Mouse (Mus musculus): Measurements from ENCODE around the gene Ly6g6f. TPM values are rescaled to one million over a fixed set of nuclear protein-coding genes. Genes with fewer than 3 reads are reported as not detected.
"Not testable (repeated sequence)": the region's sequence is repeated elsewhere in the genome, so short reads cannot be mapped to it uniquely, and the experiment has no call there.

Ly6g6f gene
- polyA plus RNA-seq, 1 experiment from 2014 or later, result 0.18 TPM

- H3K36me3 ChIP-seq, result peaks cover 36% of the 10 kb centered on the region
- not testable (repeated sequence) for H3K27me3 ChIP-seq; H3K9ac ChIP-seq; H3K9me3 ChIP-seq; ATAC-seq (ENCODE audit: insufficient number of reproducible peaks, insufficient read depth, low FRiP score, low TSS enrichment, low read depth); H3K27ac ChIP-seq; H3K4me3 ChIP-seq; H3K4me2 ChIP-seq
- peaks cover 40% of the 10 kb centered on the region for H3K4me1 ChIP-seq
- 95% methylated on average over 12 of the region's 12 CpGs for WGBS
These were observed 39.0 kb upstream of the Ly6g6f start for GRCm38 (mm10) chr17:35124261-35124896.

DNA sequence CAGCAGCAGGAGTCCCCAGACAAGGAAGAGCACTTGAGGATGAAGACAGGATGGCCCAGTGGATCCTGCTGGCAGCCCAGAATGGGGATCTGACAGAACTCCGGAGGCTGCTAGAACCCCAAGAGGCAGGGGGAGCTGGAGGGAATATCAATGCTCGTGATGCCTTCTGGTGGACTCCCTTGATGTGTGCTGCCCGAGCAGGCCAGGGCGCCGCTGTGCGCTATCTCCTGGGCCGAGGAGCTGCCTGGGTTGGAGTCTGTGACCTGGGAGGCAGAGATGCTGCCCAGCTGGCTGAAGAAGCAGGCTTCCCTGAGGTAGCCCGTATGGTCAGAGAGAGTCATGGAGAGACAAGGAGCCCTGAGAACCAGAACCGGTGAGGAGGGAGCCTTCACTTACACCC is 37.9 kb upstream of the Ly6g6f start:
- H3K4me1 ChIP-seq, result peaks cover 40% of the 10 kb centered on the region
- H3K9me3 ChIP-seq; H3K27me3 ChIP-seq; ATAC-seq (ENCODE audit: insufficient number of reproducible peaks, insufficient read depth, low FRiP score, low TSS enrichment, low read depth); H3K4me3 ChIP-seq; H3K4me2 ChIP-seq; H3K9ac ChIP-seq; H3K27ac ChIP-seq: not testable (repeated sequence)
- WGBS, result 90% methylated on average over 9 of the region's 9 CpGs
- peaks cover 37% of the 10 kb centered on the region for H3K36me3 ChIP-seq

DNA sequence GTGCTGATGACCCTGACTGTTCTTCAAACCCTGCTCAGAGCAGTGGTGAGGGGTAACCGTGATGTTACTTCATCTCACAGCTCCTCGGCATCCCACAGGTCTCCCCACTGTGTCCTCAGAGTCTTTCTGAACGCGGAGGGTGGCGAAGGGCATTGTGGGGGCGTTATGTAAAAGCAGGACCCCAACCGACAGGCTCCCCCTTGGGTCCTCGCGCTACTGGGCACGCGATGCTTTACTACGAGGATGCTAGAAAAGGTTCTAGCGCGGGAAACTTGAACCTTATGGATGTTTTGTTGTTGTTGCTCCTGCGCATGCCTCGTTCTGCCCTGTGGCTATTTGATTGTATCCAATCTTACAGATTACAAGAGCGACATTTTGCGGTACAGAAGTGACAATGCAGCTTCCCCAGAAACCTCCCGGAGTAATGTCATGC is 36.5 kb upstream of the Ly6g6f start, which contains the start of gene Csnk2b:
Gene Csnk2b (minus strand): TSS at position 183 of the 433 bp plus-strand sequence.
- H3K9me3 ChIP-seq, result no peaks in the 10 kb centered on the region
- peak within 1 kb of the TSS; percentile 94 for H3K4me2 ChIP-seq
- no peaks in the 10 kb centered on the region for H3K27me3 ChIP-seq
- peaks cover 31% of the 10 kb centered on the region for H3K4me1 ChIP-seq
- WGBS, result under 1% methylated on average over 19 of the region's 19 CpGs
- peak within 1 kb of the TSS; percentile 95 for H3K9ac ChIP-seq
- peak within 1 kb of the TSS; percentile 93 for H3K27ac ChIP-seq
- H3K36me3 ChIP-seq, result peaks cover 42% of the 10 kb centered on the region
- peak within 1 kb of the TSS; percentile 94 for H3K4me3 ChIP-seq
- ATAC-seq (ENCODE audit: insufficient number of reproducible peaks, insufficient read depth, low FRiP score, low TSS enrichment, low read depth), result no peak

GRCm38 (mm10) chr17:35121143-35121799 is 35.9 kb upstream of the Ly6g6f start, which contains the start of gene Gpank1:
Gpank1 (plus strand) TSS chr17:35121455.
- peak within 1 kb of the TSS; percentile 94 for H3K4me2 ChIP-seq
- peak within 1 kb of the TSS; percentile 95 for H3K9ac ChIP-seq
- peak within 1 kb of the TSS; percentile 94 for H3K4me3 ChIP-seq
- H3K36me3 ChIP-seq, result peaks cover 46% of the 10 kb centered on the region
- ATAC-seq (ENCODE audit: insufficient number of reproducible peaks, insufficient read depth, low FRiP score, low TSS enrichment, low read depth), result peak; percentile 89
- no peaks in the 10 kb centered on the region for H3K27me3 ChIP-seq
- peaks cover 26% of the 10 kb centered on the region for H3K4me1 ChIP-seq
- H3K9me3 ChIP-seq, result no peaks in the 10 kb centered on the region
- H3K27ac ChIP-seq, result peak within 1 kb of the TSS; percentile 93
- under 1% methylated on average over 50 of the region's 50 CpGs for WGBS

GRCm38 (mm10) chr17:35120745-35121142 is 35.3 kb upstream of the Ly6g6f start:
- Histone ChIP-seq H3K9me3 (no peaks in the 10 kb centered on the region), H3K27me3 (no peaks in the 10 kb centered on the region), H3K4me2 (peak overlapping the region; percentile 94), H3K4me3 (peak overlapping the region; percentile 94), H3K9ac (peak overlapping the region; percentile 95), H3K4me1 (peaks cover 26% of the 10 kb centered on the region), H3K36me3 (peaks cover 51% of the 10 kb centered on the region), H3K27ac (peak overlapping the region; percentile 60; the same call in 1 of the 2 replicates)
- WGBS, result under 1% methylated on average over 33 of the region's 33 CpGs
- no peak for ATAC-seq (ENCODE audit: insufficient number of reproducible peaks, insufficient read depth, low FRiP score, low TSS enrichment, low read depth)

GRCm38 (mm10) chr17:35115046-35116019 is 29.9 kb upstream of the Ly6g6f start, which contains the start of gene Ly6g5b:
Ly6g5b (minus strand) TSS chr17:35115428.
- Histone ChIP-seq H3K4me3 (no peak within 1 kb of the TSS), H3K27ac (no peak within 1 kb of the TSS), H3K36me3 (peaks cover 56% of the 10 kb centered on the region), H3K4me2 (no peak within 1 kb of the TSS), H3K4me1 (peaks cover 8% of the 10 kb centered on the region), H3K9me3 (no peaks in the 10 kb centered on the region), H3K9ac (no peak within 1 kb of the TSS), H3K27me3 (no peaks in the 10 kb centered on the region)
- no peak for ATAC-seq (ENCODE audit: insufficient number of reproducible peaks, insufficient read depth, low FRiP score, low TSS enrichment, low read depth)
- 85% methylated on average over 8 of the region's 8 CpGs for WGBS

DNA sequence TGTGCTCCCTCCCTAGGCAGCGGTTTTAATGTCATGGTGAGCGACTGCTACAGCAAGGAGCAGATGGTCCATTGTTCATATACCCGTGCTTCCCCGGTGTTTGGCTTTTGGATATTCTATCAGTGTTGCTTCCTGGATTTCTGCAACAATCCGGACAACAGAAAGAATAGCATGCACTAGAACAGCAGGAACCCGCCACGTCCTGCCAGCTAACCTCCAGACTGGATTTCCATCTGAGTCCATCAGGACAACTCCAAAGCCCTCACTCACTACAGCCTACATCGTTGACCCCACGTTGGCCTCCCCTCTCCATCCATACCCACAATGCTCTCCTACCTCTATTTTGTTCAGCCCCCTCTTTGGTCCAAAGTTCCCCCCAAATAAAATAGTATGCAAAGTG is 26.4 kb upstream of the Ly6g6f start:
- no peak for ATAC-seq (ENCODE audit: insufficient number of reproducible peaks, insufficient read depth, low FRiP score, low TSS enrichment, low read depth)
- H3K9me3 ChIP-seq, result no peaks in the 10 kb centered on the region
- WGBS, result 77% methylated on average over 9 of the region's 9 CpGs
- no peaks in the 10 kb centered on the region for H3K27me3 ChIP-seq
- peaks cover 30% of the 10 kb centered on the region for H3K36me3 ChIP-seq
- no peak overlapping the region for H3K9ac ChIP-seq
- H3K27ac ChIP-seq, result no peak overlapping the region
- no peaks in the 10 kb centered on the region for H3K4me1 ChIP-seq
- no peak overlapping the region for H3K4me2 ChIP-seq
- no peak overlapping the region for H3K4me3 ChIP-seq

DNA sequence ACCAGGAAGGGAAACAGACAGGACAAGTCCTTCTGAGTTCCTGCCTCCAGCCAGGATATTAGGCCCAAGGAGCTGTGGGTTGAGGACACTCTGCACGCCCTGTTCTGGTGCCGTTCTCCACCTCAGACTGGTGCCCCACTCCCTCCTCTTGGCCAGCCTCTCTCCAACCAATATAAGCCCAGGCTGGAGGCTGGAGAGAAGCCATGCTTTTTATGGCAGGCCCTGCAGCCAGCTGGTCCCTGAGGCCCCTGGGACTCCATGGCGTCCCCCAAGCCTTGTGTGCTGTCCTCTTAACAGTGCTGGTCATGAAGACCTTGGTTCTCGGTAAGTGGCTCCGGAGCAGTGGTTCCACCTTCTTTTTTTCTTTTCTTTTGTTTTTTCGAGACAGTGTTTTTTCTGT is 22.7 kb upstream of the Ly6g6f start, which contains the start of gene Ly6g5c:
Gene Ly6g5c (plus strand): TSS at position 183 of the 400 bp plus-strand sequence.
- H3K27ac ChIP-seq, result no peak within 1 kb of the TSS
- H3K4me2 ChIP-seq, result no peak within 1 kb of the TSS
- 89% methylated on average over 6 of the region's 6 CpGs for WGBS
- H3K9ac ChIP-seq, result no peak within 1 kb of the TSS
- no peaks in the 10 kb centered on the region for H3K9me3 ChIP-seq
- ATAC-seq (ENCODE audit: insufficient number of reproducible peaks, insufficient read depth, low FRiP score, low TSS enrichment, low read depth), result no peak
- H3K4me3 ChIP-seq, result no peak within 1 kb of the TSS
- H3K36me3 ChIP-seq, result peaks cover 11% of the 10 kb centered on the region
- H3K4me1 ChIP-seq, result peaks cover 8% of the 10 kb centered on the region; the same call in 1 of the 2 replicates
- no peaks in the 10 kb centered on the region for H3K27me3 ChIP-seq

- H3K9ac ChIP-seq, result no peak overlapping the region
- H3K4me2 ChIP-seq, result peak overlapping the region; percentile 39; the same call in 1 of the 2 replicates
- H3K27me3 ChIP-seq, result no peaks in the 10 kb centered on the region
- no peak overlapping the region for H3K4me3 ChIP-seq
- H3K9me3 ChIP-seq, result no peaks in the 10 kb centered on the region
- 62% methylated on average over 3 of the region's 3 CpGs for WGBS
- no peak for ATAC-seq (ENCODE audit: insufficient number of reproducible peaks, insufficient read depth, low FRiP score, low TSS enrichment, low read depth)
- H3K27ac ChIP-seq, result no peak overlapping the region
- H3K36me3 ChIP-seq, result peaks cover 27% of the 10 kb centered on the region
- H3K4me1 ChIP-seq, result peaks cover 8% of the 10 kb centered on the region; the same call in 1 of the 2 replicates
These were observed 21.1 kb upstream of the Ly6g6f start for GRCm38 (mm10) chr17:35106522-35106921.

DNA sequence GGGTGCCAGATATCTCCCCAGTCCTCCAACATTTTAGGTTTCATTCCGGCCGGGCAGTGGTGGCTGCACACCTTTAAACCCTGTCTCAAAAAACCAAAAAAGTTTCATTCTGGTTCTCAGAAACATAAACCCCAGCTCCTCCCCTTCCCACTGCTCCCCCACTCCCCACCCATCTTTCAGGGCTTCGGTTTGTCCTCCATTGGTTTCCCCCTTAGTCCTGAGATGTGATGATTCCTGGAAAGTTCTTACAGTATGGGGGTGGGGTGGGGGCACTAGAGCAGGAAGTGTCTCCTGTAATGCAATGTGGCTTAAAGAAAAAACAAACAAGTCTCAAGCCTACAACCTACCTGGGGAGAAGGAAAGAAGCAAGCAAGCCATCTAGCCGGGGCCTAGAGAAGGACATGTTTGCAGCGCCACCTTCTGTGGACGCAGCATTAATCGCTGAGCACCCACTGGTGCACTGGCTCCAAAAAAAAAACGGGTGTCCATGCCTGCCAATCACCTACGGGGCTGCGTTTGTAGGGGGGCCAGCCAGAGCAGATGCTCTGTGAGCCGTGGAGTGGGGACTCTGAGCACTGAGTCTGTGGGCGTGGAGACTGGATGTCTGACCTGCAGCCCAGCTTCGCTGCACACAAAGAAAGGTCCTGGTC is 20.5 kb upstream of the Ly6g6f start:
- Histone ChIP-seq H3K27me3 (no peaks in the 10 kb centered on the region), H3K4me1 (peaks cover 8% of the 10 kb centered on the region; the same call in 1 of the 2 replicates), H3K9ac (peak overlapping the region; percentile 37), H3K4me2 (peak overlapping the region; percentile 39), H3K9me3 (no peaks in the 10 kb centered on the region), H3K27ac (no peak overlapping the region), H3K36me3 (peaks cover 33% of the 10 kb centered on the region), H3K4me3 (no peak overlapping the region)
- no peak for ATAC-seq (ENCODE audit: insufficient number of reproducible peaks, insufficient read depth, low FRiP score, low TSS enrichment, low read depth)
- WGBS, result 24% methylated on average over 13 of the region's 13 CpGs

All from embryonic facial prominence, embryonic 13.5 days (tissue).